ENCODE assay signal across 8 mouse cellular contexts in genomic region chr10:118640121-118640809, GRCm38 (mm10).
DNase-seq lines count a peak whose midpoint lies in the region; ATAC-seq and TF ChIP-seq lines count a peak whose summit lies in the region.

No protein-coding gene starts in this region.

- no peaks in the 10 kb centered on the region for H3K27me3 ChIP-seq in forebrain, embryonic 10.5 days (ENCODE audit: poor library complexity, severe bottlenecking)
- H3K27me3 ChIP-seq in midbrain, embryonic 15.5 days (replicated peaks) = no peaks in the 10 kb centered on the region
- no peaks in the 10 kb centered on the region for H3K27me3 ChIP-seq in intestine, embryonic 16.5 days (replicated peaks; ENCODE audit: control insufficient read depth, insufficient read depth, low read length)

- DNase-seq in left cerebral cortex, adult 2 months (ENCODE audit: extremely low spot score in 1 of 2, low spot score in 2 of 2) = peak in 1 of 2 experiments; percentile 13
- DNase-seq in left cerebral cortex, adult 11 months (ENCODE audit: low spot score) = no peak
- DNase-seq in forebrain, embryonic 10.5 days (ENCODE audit: extremely low spot score, low spot score) = no peak
- peak; percentile 72 for DNase-seq in gastrocnemius, postnatal 25 days

- no peak overlapping the region for H3K9ac ChIP-seq in midbrain, embryonic 15.5 days
- H3K9ac ChIP-seq in intestine, embryonic 16.5 days (ENCODE audit: low read depth, low read length) = no peak overlapping the region

- intact Hi-C loops in left cerebral cortex, adult 2 months (cut with DNase I) = loop anchor here (5.0 kb wide), 1 partner anchor 72 kb away; no protein-coding TSS in a partner anchor

- H3K4me3 ChIP-seq in left cerebral cortex, adult 2 months = peak overlapping the region; percentile 15; the same call in 1 of the 2 replicates
- no peak overlapping the region for H3K4me3 ChIP-seq in forebrain, embryonic 10.5 days
- H3K4me3 ChIP-seq in midbrain, embryonic 15.5 days = no peak overlapping the region
- H3K4me3 ChIP-seq in intestine, embryonic 16.5 days (ENCODE audit: low read length) = no peak overlapping the region

- H3K4me2 ChIP-seq in midbrain, embryonic 15.5 days = peak overlapping the region; percentile 36
- no peak overlapping the region for H3K4me2 ChIP-seq in intestine, embryonic 16.5 days (ENCODE audit: low read depth, low read length)

- no peaks in the 10 kb centered on the region for H3K9me3 ChIP-seq in forebrain, embryonic 10.5 days
- H3K9me3 ChIP-seq in midbrain, embryonic 15.5 days = no peaks in the 10 kb centered on the region
- H3K9me3 ChIP-seq in intestine, embryonic 16.5 days (ENCODE audit: control insufficient read depth, low read length) = 0 out of 2 replicates have a peak, but pooled peaks cover 4% of the 10 kb centered on the region

- 75% methylated on average over 7 of the region's 7 CpGs for WGBS in forebrain, embryonic 10.5 days
- WGBS in midbrain, embryonic 15.5 days = 38% methylated on average over 7 of the region's 7 CpGs
- 57% methylated on average over 7 of the region's 7 CpGs for WGBS in intestine, embryonic 16.5 days

- H3K27ac ChIP-seq in left cerebral cortex, adult 2 months = peak overlapping the region; percentile 48
- 0 out of 2 replicates have a peak overlapping the region, but pooled peaks have one; percentile 22 for H3K27ac ChIP-seq in forebrain, embryonic 10.5 days
- H3K27ac ChIP-seq in midbrain, embryonic 15.5 days = 0 out of 2 replicates have a peak overlapping the region, but pooled peaks have one; percentile 1
- no peak overlapping the region for H3K27ac ChIP-seq in intestine, embryonic 16.5 days (ENCODE audit: low read length)

- TF ChIP-seq CTCF in left cerebral cortex, adult 2 months (IDR thresholded peaks at IDR 0.05) = no peak

- peak; percentile 57; the same call in 1 of the 2 replicates for ATAC-seq in midbrain, embryonic 15.5 days (replicated peaks)
- ATAC-seq in intestine, embryonic 16.5 days = no peak
- ATAC-seq in megakaryocyte progenitor cell, adult 5-6 weeks (replicated peaks; ENCODE audit: poor library complexity) = no peak
- ATAC-seq in activated CD4-positive, CD25-positive, alpha-beta regulatory T cell, adult 4 months = no peak

- H3K36me3 ChIP-seq in forebrain, embryonic 10.5 days (replicated peaks) = no peaks in the 10 kb centered on the region
- H3K36me3 ChIP-seq in midbrain, embryonic 15.5 days (replicated peaks) = no peaks in the 10 kb centered on the region
- no peaks in the 10 kb centered on the region for H3K36me3 ChIP-seq in intestine, embryonic 16.5 days (ENCODE audit: control insufficient read depth, insufficient read depth, low read length)

- peaks cover 16% of the 10 kb centered on the region for H3K4me1 ChIP-seq in forebrain, embryonic 10.5 days
- H3K4me1 ChIP-seq in midbrain, embryonic 15.5 days = peaks cover 15% of the 10 kb centered on the region
- H3K4me1 ChIP-seq in intestine, embryonic 16.5 days (ENCODE audit: control insufficient read depth, insufficient read depth, low read length) = no peaks in the 10 kb centered on the region
